Mouse (Mus musculus): ENCODE results near the gene Nfic.
A peak's percentile ranks its signal among the peaks of the same experiment; 100 is the strongest.

Gene Nfic

DNA sequence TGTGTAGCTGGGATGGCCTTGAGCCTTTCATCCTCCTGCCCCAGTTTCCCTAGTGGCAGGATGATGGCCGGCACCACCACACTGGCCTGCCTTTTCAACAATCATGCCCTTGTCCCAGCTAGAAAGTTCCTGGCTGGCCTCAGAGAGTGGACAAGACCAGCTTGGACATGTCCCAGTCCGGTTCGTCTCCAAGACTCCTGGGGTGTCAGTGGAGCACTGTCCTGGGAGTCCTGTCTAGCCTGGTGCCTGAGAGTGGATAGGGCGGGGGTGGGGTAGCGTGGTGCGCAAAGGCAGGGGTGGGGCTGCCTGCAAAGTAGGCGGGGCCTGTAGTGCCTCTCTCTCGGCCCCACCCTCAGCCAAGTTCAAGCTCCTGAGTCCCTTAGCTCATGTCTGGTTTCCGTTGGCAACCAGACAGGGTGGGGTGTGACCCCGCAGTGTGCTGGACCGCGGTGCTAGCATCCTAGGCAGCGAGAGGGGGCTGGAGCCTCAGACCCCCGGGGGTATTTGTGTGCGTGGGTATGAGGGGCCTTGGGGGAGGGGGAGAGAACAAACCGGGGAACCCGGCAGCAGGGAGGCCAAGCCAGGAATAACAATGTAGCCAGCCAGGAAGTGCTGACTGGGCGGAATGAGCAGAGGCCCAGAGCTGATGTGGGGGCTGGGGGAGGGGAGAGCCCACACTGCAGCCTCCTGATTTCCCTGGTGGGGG lies 53.8 kb downstream of the Nfic start:
- no peak for DNase-seq

DNA sequence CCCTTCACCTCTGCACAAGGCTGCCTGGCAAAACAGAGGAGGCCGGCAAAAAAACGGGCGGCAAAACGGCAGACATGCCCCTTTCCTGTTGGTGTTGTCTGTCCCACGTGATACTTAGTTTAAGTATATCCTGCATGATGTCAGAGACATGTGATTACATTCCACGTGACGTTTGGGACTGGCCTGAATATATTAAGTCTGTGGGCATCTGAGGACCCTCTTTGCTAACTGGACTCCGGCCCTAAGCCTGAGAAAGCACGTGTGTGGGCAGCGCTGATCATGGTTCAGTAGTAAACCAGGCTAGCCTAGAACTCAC lies 54.3 kb downstream of the Nfic start:
- no peak for DNase-seq

DNA sequence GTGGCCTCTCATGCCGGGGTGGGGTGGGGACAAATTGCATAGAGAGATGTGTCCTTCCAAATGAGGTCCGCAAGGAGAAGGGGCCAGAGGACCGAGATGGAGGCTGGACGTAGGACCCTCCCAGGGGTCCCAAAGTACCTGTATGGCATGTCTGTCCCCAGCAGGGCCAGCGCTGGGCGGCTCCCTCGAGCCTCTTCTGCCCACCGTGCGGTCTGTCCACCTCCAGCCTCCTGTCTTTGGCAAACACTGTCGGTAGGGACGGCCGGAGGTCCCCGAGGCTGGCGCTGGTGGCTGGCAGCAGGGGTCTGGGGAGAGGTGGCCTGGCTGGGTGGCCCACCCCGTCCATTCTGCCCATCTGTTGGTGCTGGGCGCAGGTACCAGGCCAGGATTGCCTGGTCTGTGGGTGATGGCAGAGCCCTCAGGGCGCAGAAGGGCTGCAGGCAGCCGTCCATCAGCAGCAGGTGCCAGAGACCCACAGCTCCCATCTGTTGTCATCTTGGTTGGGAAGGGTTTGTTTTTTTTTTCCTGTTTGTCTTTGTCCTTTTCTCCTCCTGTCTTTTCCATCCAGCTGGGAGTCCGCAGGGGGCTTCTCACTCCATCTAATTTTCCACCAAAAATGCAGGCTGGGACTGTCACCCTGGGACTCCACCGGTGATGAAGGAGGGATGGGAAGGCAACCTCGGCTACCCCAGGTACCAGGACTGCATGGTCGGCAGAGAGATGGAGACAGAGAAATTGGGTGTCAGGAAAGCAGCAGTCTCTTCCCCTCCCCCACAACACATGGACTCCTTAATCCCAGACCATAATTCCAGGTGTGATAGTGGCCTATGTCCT lies 54.8 kb downstream of the Nfic start:
- DNase-seq, result no peak

DNA sequence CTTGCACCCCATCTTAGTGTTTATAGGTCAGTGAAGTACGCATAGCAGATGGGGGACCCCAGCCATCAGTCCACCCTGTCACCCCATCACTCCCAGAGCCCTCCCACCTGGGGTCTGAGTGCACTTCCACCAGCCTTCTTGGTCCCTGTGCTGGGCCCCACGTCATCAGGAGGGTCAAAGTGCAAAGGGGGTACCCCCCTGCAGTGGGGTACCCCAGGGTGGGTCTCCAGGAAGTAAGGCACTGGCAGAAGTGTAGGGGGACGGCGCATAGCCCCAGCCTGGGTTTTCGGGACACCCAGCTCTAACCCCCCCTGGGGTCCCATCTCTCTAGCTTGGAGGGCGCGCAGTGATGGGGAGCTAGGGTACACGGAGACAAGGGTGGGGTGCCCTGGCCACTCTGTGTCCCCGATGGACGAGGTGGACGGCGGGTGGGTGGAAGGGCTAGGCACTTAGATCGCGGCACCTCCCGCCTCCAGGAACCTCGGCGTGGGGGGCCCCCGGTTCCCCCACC lies 55.6 kb downstream of the Nfic start:
- DNase-seq, result no peak

DNA sequence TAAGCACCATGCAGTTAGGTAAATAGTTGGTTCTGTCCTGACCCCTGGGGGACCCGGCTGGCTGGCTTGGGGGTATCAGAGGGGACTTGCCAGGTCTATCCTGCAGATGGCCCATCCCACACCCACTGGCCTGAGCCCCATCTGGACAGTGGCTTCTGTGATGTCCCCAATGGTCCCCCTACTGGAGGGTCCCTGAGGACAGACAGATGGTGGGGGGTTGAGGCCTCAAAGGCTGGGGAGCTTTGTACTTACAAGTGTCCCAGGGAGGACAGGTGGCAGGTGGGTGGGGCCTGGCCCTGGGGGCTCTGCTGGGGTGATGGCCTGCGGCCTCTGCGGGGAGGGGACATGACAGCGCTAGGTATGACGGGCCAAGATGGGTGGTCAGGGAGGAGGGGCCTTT lies 56.1 kb downstream of the Nfic start:
- DNase-seq, result no peak

DNA sequence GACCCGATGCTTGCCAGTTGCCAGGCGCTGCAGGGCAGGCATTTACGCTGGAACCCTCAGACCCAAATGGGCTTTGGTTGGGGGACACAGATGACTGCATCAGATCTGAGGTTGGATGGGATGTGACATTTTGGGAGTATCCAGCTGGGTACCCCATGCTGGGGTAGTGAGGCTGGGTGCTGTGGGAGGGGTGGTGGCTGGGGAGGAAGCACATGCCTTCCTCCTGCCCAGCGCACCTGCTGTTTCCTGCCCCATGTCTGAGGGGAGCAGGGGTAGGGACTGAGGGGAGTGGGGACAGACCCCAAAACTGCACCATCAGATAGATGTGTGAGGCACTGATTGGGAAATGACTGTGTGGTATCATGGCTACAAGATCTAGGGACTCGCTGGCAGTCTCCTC lies 58.7 kb downstream of the Nfic start:
- DNase-seq, result no peak

DNA sequence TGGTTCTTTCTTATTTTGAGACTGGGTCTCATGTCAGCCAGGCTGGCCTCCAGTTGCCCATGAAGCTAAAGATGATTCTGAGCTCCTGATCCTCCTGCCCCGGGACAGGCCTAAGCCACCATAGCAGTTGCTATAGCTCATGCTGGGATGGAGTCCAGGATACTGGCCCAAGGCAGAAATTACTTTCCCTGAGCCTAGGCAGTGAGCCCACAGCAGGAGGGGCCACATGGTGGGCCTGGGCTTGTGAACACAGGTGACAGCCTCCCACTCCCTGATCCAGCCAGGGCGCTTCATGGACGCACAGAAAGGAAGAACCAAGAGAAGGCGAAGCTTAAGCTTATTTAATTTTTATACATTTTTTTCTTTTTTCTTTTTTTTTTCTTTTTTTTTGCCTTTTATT lies 59.6 kb downstream of the Nfic start:
- no peak for DNase-seq

DNA sequence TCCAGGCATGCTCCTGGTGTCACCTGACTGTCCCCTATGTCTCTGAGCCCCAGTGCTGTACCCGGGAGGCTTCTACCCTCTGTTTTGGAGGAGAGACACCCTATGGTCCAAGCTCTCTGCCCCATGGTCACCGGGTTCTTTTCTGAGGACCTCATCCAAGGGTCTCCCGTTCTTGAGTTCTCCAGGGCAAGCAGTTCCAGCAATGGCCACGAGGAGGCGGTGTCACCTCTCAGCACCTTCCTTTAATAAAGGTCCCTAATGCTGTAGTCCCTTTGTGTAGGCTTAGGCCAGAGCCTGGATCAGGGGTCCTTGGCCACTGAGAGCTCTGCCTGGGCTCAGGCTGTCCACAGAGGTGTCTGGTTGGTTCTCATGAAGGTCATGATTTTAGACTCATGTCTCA lies 60.3 kb downstream of the Nfic start:
- DNase-seq, result no peak

DNA sequence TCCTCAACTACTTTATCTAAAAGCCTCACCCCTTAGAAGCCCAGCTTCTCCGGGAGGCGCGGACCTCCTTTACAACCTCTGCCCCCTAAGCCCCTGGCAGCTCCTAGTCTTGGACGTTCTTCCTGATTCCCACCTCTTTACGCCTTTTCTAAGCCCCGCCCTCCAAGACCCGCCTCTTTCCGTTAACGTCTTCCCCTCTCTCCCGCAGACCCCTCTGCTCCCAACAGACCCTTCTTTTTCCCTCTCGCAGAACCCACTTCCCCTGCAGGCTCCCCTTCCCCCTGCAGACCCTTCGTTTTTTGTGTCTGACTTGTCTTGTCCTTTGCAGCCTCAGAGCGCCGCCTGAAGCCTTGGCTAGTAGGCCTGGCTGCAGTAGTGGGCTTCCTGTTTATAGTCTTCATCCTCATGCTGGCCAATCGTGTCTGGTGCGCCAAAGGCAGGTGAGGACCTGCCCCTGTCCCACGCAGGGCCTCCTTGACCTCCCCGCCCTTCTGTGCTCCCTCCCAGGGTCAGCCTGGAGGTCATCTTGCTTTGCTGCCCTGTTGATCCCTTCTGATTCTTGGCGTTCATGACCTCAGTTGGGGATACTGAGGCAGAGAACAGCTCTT lies 61.9 kb downstream of the Nfic start:
- DNase-seq, result peak; percentile 58 to 68

DNA sequence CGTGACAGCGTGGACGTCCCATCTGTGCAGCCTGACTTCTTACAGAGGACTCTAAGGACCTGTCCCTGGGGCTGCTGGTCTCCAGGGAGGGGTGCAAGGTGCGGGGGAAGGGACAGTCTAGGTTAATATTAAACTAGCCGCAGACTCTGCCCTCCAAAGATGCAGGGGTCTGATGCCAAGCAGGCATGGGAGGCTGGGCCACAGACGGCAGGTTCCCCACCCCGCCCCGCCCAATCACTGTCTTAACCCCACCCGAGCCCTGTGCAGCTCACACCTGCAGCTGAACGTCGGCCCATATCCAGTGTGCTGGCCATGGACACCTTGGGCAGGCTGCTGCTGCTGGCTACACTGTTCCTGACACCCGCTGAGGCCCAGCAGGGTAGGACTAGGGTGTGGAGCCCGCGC lies 62.7 kb downstream of the Nfic start, which contains the start of gene Smim24:
Gene Smim24 (plus strand): TSS at position 271 of the 405 bp plus-strand sequence.
- DNase-seq, result no peak

DNA sequence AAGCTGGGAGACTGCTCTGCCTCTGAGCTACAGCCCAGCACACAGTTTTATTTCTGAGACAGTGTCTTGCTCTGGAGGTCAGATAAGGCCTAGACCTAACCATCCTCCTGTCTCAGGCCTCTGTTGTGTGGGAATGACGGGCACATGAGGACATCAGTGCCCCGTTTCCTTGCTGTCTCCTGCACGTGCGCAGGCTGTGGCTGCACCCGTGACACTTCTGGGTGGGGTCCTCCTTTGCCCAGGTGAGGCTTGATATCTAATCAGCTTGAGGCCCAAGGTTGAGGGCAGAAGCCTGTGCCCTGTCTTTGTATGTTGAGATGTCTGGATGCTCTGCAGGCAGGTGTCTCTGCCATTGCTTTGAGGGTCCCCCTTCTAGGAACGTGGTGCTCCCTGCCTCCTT lies 63.2 kb downstream of the Nfic start:
- no peak for DNase-seq

DNA sequence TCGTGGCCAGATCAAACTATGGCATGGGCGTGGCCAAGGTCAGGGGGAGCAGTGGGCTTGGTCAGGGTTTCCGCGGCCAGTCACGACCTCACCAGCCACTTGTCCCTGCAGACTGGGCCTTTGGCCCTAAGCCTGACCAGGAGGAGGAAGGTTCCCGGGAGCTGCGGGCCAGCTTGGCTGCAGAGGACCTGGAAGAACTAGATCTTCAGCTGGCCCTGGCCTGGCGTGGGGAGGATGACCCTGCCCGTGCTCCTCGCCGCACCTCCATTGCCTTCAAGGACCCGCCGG lies 64.8 kb downstream of the Nfic start:
- DNase-seq, result no peak

DNA sequence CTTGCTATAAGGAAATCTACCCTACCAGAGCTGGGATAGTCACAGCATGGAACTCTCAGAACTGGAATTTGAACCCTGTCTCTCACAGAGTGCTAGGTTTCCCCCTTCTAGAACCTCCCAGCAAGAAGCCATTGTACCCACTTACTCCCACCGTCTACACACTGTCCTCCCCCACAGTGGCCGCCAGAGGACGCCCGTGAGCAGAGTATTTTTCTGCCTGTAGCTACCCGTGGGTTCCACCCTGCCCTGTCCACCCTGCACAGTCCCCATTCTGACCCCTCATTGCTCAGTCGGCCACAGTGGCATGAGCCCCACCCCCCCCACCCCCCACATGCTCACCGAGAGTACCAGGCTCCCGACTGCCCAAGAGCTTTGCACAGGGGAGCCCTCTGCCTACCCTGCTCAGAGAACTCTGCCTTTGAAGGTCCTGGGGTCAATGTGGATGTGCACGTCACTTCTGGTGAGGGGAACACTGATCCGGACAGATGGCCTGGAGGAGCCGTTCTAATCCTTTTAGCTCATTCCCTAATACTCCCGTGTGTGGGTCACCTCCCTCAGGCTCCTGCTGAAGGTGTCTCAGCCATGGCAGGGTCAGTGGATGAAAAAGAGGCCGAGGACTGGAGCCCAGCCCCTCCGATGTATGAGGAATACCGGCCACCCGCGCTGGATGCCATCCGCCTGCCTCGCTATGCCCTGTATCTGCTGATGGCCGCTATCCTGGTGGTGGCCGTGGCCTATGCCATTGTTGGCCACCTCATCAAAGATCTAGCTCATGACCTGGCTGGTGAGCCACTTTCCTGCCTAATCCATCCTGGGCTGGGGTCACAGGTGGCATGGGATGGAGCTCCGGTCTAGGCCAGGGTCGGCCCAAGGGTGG lies 65.4 kb downstream of the Nfic start:
- DNase-seq, result peak; percentile 46 to 58

DNA sequence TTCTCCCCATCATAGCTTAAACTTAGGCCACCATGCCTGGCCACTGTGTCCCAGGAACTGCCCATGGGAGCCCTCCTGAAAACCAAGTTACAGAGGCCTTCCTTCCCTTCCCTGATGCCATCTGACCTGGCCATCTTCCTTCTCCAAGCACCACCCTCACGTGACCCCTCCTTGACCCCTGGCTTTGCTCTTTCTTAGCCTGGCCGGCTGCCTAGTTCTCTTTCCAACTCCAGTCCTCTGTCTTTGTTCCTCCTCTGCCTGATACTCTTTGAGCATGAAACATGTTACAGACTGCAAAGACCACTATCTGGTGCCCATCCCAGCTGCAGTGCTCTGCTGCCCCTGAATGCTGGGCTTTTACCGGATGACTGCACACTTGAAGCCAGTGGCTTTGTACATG lies 66.1 kb downstream of the Nfic start:
- DNase-seq, result no peak

DNA sequence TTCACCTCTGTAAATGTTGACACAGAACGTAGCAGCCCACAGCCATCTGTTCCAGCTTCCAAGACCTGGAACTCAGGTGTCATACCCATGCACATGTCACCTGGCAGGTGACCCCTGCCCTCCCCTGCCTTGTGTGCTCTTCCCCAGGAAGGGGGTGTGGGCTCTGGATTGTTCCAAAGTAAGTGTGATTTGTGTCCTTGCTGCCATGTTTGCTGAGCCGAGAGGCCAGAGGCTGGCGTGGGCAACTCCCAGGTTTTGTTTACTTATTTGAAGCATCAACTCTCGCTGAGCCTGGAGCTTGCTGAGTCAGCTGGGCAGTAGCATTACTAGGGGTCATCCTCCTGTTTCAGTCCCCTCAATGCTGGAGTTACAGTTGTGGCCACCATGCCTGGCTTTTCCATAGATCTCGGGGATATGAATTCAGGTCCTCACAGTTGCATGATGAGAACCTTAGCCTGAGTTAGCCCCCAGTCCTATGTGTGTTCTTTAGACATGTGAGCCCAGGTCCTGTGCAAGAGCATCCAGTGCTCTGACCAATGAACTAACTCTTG lies 66.9 kb downstream of the Nfic start, which contains the start of gene Gm48552:
Gene Gm48552 (plus strand): TSS at position 501 of the 551 bp plus-strand sequence.
- no peak for DNase-seq

DNA sequence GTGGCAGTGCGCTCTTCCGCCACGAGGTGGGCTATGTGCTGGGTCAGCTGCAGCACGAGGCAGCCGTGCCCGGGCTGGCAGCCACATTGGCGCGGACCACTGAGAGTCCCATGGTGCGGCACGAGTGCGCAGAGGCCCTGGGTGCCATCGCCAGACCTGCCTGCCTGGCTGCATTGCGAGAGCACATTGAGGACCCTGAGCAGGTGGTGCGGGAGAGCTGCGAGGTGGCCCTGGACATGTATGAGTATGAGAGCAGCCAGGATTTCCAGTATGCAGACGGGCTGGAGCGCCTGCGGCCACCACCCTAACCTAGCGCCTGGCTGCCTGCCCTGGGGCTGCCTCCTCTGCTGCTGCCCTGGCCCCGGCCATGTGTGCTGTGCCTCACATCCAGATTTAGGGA lies 67.7 kb downstream of the Nfic start:
- DNase-seq, result no peak

DNA sequence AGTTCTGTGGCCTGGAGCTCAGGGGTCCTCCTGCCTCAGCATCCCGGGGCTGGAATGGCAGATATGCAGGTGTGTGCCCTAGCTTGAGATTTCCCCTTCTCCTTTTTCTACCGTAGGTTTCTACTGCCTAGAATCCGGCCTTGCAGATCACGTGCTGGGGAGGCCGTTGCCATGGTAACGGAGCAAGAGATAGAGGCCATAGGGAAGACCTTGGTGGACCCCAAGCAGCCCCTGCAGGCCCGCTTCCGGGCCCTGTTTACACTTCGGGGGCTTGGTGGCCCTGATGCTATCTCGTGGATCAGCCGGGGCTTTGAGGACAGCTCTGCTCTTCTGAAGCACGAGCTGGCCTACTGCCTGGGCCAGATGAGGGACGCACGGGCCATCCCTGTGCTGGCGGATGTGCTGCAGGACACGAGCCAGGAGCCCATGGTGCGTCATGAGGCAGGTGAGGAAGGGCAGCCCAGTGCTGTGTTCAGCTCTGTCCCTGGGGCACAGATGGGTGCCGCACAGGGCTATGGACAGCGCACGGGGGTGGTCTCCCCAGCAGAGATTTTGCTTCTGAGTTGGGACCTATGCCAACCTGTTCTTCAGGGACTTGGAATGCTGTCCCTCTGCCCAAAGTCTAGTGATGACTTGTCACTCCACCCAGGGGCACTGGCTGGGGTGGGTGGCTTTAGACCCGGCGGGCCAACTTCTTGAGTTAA lies 69.7 kb downstream of the Nfic start:
- no peak for DNase-seq

DNA sequence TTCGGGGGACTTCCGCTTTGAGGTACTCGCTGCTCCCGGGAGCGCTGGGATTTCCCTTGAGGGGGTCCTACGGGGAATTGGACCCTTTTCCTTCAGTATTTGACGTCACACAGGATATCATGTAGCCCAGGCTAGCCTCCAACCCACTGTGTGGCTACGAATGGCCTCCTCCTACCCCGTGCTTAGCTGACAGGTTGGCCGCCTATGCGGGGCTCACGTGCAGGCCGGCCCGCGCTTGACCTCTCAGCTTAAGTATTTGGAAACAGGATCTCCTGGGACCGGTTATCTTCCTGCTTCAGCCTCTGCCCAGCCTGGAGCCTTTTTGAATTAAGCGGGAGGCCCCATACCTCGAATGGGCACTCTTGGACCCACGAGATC lies 70.8 kb downstream of the Nfic start:
- no peak for DNase-seq

DNA sequence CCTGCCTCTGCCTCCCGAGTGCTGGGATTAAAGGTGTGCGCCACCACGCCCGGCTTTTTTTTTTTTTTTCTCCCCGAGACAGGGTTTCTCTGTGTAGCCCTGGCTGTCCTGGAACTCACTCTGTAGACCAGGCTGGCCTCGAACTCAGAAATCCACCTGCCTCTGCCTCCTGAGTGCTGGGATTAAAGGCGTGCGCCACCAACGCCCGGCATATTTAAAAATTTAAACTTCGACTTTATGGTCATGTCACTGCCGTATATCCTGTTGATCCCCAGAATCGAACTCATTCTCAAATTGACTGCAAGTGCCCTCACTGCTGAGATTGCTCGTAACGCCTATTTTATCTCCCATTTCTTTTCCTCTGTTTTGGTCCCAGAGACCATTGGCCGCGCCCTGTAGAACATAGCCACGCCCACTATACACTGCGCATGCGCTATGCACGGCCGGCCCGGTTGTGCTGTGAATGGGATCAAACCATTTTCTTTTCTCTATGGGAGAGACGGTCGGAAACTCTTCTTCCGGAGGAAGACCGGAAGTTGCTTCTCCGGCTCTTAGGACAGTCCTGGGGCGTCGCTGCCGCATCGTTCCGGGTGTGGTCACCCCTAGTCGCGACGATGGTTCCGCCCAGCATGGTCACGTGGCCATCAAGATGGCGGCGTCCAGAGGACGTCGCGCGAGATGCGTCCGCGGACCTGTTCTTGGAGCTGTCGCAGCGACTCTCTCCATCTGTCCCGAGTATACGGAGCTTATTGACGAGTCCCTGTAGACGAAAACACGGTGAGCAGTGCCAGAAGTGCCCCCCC lies 71.4 kb downstream of the Nfic start, which contains the start of the genes Dohh and Gm48551:
Gene Dohh (plus strand): TSS at position 627 of the 803 bp plus-strand sequence.
Gene Gm48551 (plus strand): TSS at position 665 of the 803 bp plus-strand sequence.
- DNase-seq, result peak; percentile 87 to 93

DNA sequence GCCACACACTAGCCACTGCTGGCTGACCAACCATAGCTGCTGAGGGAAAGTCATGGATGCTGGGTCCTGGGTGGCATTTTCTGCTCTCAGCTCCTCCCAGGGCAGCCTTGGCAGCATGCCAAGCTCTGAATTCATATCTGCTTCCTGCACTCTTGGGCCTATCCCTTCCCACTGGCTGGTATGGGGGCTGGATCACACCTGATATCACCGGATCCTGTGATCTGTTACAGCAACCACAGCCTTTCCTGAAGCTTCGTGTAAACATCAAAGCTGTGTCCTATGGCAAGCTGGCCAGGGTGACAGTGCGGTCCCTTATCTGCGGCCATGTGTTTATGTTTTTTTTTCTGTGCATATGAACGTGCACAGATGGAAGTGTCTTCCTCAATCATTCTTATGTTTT lies 73.4 kb downstream of the Nfic start:
- DNase-seq, result no peak

DNA sequence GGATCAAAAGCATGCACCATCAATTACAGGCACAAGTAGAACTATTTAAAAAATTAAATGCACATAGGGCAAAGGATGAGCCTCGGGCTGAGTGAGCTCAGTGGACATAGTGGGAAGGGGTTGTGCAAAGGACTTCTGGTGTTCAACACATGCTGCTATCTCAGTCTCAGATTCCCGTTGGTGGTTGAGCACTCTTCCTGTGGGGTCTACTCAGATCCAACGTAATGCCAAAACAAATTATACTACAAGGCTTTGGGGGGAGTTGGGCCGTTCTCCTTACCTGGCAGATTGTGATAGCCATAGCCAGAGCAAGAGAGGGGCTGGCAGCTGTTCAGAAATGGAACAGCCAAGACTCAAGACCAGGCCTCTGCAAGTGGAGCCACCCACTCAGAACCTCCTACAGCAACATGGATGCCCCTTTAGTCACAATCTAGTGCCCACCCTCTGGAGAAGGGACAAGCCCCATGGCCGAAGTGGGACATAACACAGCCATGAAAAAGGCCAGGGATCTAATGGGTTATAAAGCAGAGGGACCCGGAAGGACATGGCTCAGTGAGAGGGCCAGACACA lies 75.5 kb downstream of the Nfic start:
- no peak for DNase-seq

Measured in thymus, adult 18-20 months (tissue).